Comparison of ENCODE assay signal across 16 mouse cellular contexts in genomic region chr9:104092945-104093344, GRCm38 (mm10).
"Had no signal": no experiment of that assay in that cellular context is flagged by ENCODE, and none has a peak within 500 bp of the region (broad histone marks: within the 10 kb centered on the region; RNA-seq: fewer than 3 reads in every experiment).

No protein-coding gene starts in this region.

- DNase-seq: gastrocnemius, postnatal 14 days; gastrocnemius, postnatal 36 days; heart, adult 18-20 months; heart, postnatal 14 days; heart, postnatal 36 days; kidney, adult 11 months; kidney, adult 2 months; kidney, adult 9 months; kidney, postnatal 14 days; kidney, postnatal 36 days; layer of hippocampus, adult 9-11 months; layer of hippocampus, postnatal 36 days; left cerebral cortex, postnatal 4 days had no signal

- ATAC-seq: hindbrain, postnatal 0 days; intestine, embryonic 16.5 days; liver, embryonic 12.5 days had no signal
